Mouse (Mus musculus) mouse embryonic stem cell (cell line): Measurements from ENCODE around the gene Txk.

Experiments used
- in situ Hi-C, 2 experiments: fragments of 300-500 bp; cut with MboI; formaldehyde crosslinking; loops; 1 replicate in 1 of 2; 3 replicates in 1 of 2; pipeline ENCODE4 v1.14.3; 2019 to 2020; ENCODE audit warnings: low sequenced_read_pairs in 2 of 2, low pct_unique_long_range_greater_than_20kb in 1 of 2, mixed read lengths in 1 of 2; ENCODE audit not compliant: unreplicated experiment in 1 of 2

Txk gene

GRCm38 (mm10) chr5:72752585-72752984 lies at the start of gene Txk:
Gene Txk, minus strand, starts transcription at chr5:72752777.
- in situ Hi-C loops: no loop called here

- in situ Hi-C loops: no loop called here
Observed at GRCm38 (mm10) chr5:72798563-72798962, 46.0 kb upstream of the Txk start.

GRCm38 (mm10) chr5:72796186-72796613 lies 43.6 kb upstream of the Txk start:
- in situ Hi-C loops: no loop called here

DNA sequence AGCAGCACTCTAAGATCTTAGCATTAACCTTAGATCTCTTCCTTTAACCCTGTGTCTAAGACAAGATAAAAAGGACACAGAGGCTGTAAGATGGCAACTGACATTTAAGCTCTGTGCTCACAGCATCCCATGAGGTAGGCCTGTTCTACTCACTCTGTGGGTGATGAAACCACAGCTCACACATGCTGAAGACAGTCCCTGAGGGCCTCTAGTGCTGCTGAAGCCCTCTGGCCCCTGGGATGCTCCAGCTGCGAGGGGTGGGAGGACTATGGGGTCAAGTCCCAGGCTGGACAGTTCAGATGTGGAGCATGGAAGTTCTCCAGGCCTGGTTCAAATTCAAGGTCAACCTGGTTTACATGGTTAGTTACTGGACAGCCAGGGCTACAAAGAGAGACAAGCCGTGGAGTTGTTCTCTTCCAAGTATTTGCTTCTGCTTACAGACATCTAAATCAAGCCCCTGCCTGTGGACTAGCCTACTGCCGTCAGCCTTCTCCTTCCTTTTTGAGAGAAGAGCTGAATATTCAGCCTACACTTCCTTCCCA lies 40.8 kb upstream of the Txk start:
- in situ Hi-C loops: no loop called here

GRCm38 (mm10) chr5:72791789-72792188 lies 39.2 kb upstream of the Txk start:
- in situ Hi-C loops: no loop called here

- in situ Hi-C loops: no loop called here
Observed at GRCm38 (mm10) chr5:72791386-72791785, 38.8 kb upstream of the Txk start.

GRCm38 (mm10) chr5:72785451-72785850 lies 32.9 kb upstream of the Txk start:
- in situ Hi-C loops: no loop called here

- in situ Hi-C loops: no loop called here
Observed at GRCm38 (mm10) chr5:72784719-72785118, 32.1 kb upstream of the Txk start.

- in situ Hi-C loops: no loop called here
Observed at GRCm38 (mm10) chr5:72783957-72784356, 31.4 kb upstream of the Txk start.

DNA sequence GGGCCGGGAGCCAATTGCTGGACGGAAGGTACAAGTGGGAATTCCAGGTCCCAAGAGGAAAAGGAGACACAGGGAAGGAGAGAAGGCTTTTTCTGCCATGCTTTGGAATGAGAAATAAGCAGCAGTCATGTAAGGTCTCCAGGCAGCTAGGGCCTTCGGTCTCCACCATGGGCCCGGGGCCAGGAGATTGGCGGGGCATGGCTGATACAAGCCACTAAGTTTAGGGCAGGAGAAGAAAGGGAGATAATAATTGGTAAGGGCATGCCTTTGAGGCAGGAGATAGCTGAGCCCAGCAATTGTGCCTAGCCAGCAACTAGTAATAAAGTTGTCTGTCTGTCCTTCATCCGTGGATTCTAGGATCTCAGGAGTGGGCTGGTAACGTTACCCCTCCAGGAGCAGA lies 30.5 kb upstream of the Txk start:
- in situ Hi-C loops: no loop called here

DNA sequence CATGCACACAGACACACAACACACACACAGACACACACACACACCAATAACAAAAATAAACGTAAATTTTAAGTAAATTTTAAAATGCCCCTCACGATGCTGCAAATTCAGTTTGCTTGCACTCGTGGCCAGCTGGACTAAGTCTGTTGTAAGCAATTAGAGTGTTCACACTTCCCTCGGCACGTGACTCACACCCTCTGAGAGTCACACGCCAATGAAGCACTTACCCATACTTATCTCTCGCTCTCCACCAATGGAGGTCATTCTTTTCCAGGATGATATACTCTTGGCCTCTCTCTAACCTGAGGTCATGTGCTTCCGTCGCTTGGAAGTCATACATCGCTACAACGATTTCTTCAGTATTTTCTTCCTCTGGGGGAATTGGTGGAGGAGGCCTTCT lies 29.2 kb upstream of the Txk start:
- in situ Hi-C loops: no loop called here

GRCm38 (mm10) chr5:72776595-72776994 lies 24.0 kb upstream of the Txk start:
- in situ Hi-C loops: no loop called here

DNA sequence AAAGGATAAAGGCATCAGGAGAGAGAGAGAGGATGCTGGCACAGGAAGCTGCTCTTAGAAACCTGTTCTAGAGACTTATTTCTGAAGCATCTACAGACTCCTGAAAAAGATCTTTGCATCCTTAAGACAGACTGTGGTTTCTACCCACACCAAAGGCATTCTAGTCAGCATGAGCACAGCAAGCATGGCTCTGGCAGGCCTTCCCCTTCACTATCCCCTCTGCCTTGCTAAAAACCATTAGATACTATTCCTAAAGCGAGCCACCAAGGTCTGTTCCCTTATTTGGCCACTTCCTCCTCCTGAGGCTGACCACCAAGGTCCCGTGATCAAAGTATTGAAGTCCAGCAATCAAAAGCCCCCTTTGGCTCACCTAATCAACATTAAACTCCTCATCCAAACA lies 23.6 kb upstream of the Txk start:
- in situ Hi-C loops: no loop called here

GRCm38 (mm10) chr5:72769841-72770240 lies 17.3 kb upstream of the Txk start:
- in situ Hi-C loops: no loop called here

DNA sequence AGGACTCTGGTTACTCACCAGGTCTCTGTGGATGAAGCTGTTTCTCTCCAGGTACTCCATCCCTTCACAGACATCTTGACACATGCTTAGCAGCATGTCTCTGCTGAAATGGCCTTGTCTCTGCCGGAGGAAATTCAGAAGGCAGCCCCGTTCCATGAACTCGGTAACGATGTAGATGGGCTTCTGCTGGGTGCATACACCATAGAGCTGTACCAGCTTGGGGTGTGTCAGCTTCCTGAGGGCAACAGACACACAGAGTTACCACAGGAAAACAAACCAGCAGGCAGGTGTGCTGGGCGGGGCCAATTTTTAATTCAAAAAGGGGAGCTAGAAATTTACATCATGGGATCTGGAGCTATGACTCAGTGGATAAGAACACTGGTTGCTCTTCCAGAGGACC lies 11.0 kb upstream of the Txk start:
- in situ Hi-C loops: no loop called here

DNA sequence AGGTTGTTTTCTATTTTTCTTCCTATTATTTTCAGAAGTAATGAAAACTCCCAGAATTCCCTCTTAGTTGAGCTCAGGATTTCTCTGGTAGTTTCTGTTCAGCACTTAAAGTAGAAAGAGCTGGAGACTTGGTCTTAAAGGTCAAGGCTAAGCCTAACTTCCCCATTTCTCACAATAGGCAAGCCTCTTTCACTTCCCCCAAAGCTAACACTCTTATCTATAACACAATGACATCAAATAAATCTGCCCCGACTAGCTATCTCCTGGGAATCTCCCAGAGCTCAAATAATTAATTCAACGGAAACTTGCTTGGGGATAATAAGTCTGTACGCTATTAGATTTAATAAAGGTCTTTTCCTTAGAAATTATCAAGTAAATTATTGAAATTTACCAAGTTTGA lies 10.4 kb upstream of the Txk start:
- in situ Hi-C loops: no loop called here

- in situ Hi-C loops: no loop called here
Observed at GRCm38 (mm10) chr5:72761758-72762157, 9.2 kb upstream of the Txk start.

DNA sequence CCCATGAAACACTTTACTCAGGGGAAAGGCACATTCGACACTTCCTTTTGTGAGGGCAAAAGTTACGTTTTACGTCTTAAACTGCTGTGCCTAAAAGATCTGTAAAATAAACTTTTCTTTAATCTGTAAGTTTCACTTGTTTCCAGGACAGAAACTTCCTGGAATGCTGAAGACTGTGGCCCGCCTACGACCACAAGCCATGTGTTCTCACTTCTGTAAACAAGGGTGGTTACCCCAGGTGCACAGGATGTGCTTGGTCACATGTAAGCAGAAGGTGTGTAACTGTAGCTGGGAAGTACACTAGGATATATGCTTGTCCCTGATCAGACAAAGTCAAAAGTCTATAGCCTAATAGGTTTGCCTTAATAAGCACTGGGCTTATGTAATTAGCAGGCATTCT lies 8.7 kb upstream of the Txk start:
- in situ Hi-C loops: no loop called here

- in situ Hi-C loops: no loop called here
Observed at GRCm38 (mm10) chr5:72758925-72759924, 6.6 kb upstream of the Txk start.
